Mouse (Mus musculus) thymus, postnatal 25 days (tissue): ENCODE results near the gene Khsrp.

Source experiments
- DNase-seq: peaks from one replicate; pipeline ENCODE4 v3.0.0; 2022

The Khsrp gene

DNA sequence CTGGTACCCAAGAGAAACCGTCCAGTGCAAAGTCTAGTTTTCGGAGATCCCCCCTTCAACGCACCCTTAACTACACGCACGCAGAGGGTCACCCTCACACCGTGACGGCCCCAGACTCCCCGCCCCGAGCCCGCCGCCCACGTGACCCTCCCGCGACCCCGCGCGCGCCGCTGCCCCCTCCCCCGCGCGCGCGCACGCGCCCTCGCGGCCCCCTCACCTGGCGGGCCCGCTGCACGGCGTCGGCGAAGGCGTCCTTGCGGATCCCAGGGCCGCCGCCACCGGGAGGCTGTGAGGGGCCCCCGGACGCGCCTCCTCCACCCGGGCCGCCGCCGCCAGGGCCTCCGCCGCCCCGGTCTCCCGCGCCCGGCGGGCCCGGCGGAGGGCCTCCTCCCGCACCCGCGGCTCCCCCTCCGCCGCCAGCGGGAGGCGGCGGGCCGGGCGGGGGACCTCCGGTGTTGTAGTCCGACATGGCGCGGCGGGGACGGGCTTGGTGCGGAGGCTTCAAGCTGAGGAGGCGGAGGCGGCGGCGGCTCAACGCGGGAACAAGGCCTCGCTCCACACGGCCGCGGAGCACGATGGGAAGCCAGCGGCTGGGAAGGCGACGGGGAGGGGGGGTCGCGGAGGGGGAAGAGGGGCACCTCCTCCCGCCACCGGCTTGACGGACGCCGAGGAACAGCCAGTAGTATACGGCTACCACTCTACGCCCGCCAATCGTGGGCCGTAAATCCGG lies at the start of gene Khsrp:
TSS of gene Khsrp (minus strand) at position 592 of the 730 bp plus-strand sequence.
- peak; percentile 70 for DNase-seq

GRCm38 (mm10) chr17:57079919-57080318 lies 48.6 kb upstream of the Khsrp start:
- no peak for DNase-seq

GRCm38 (mm10) chr17:57078336-57078735 lies 47.0 kb upstream of the Khsrp start, which contains the start of gene Dennd1c:
Dennd1c (minus strand) TSS chr17:57078514.
- peak; percentile 87 for DNase-seq

GRCm38 (mm10) chr17:57076916-57077315 lies 45.6 kb upstream of the Khsrp start:
- peak; percentile 54 for DNase-seq

DNA sequence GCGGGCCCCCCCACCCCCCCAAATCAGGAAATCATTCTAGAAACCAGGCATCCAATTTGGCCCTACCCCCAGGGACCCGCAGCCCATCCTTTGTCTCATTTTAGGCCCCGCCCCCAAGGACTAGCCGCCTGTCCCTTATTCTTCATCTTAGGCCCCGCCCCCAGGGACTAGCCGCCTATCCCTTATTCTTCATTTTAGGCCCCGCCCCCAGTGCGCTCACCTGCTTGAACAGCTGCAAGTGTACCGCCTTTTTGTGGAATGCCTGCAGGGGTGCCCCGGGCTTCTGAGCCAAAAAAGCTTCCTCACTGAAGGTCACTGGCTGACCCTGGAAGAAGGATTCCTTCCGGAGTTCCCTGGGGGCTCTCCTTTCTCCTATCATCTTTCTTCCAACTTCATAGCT lies 39.4 kb upstream of the Khsrp start:
- DNase-seq, result no peak

- no peak for DNase-seq
Observed at GRCm38 (mm10) chr17:57070272-57070671, 39.0 kb upstream of the Khsrp start.

GRCm38 (mm10) chr17:57066908-57067307 lies 35.6 kb upstream of the Khsrp start:
- no peak for DNase-seq

DNA sequence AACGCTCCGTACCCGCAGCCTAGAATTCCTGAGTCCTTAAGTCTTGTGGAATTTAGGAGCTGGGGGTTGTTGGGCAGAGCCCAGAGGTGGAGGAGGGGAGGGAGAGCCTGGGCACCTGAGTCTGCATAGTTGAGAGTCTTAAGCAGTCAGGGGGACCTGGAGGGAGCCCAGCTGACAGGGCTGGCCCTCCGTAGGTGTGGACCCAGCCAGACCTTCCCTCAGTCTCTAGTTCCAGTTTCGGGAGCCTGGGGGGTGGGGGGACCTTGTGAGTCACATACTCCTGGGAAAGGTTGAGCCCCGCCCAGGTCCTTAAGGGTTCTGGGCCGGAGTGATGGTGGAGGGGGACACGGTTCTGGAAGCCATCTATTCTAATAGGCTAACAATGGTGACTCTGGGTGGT lies 31.7 kb upstream of the Khsrp start:
- DNase-seq, result no peak

DNA sequence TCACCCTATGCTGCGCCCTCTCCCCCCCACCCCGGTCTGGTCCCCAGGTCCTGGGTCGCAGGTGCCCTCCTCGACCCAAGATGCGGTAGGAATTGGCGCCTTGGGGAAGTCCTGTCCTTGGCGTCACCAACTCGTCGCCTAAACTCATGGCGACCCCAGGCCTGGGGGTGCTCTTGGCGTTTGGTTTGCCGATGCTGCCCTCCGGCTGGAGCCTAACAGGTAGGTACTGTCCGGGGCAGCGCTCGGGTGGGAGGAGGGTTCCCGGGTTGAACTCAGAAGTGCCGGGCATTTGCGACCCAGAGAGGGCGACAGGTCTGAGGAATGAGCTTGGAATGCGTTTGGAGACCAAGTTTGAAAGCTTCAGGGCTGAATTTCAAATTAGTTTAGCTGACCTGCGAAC lies 31.2 kb upstream of the Khsrp start:
- no peak for DNase-seq

DNA sequence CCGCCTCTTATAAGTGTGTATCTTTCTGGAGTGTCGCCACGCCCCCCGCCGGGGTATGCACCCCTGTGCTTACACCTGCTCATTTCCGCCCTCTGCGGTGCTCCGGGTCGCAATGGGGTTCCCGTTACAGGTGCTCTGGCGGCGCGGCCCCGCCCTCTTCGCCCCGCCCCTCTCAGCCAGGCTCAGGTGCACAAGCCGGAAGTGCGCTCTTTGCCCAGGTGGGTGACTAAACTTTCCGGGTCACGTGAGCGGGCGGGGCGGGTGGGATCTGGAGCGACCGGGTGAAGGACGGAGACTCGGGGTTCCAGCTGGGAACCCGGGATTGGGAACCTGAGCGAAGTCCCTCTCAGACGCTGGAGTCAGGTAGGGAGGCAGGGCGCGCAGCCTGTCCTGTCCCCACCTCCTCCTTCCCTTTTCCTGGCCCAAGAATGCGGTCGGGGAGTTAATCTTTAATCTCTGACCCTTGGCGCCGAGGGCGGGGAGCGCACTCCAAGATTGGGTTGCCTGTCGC lies 30.7 kb upstream of the Khsrp start:
- DNase-seq, result peak; percentile 51

- no peak for DNase-seq
Observed at GRCm38 (mm10) chr17:57061069-57061468, 29.7 kb upstream of the Khsrp start.

GRCm38 (mm10) chr17:57060231-57060801 lies 29.0 kb upstream of the Khsrp start:
- peak; percentile 98 for DNase-seq

DNA sequence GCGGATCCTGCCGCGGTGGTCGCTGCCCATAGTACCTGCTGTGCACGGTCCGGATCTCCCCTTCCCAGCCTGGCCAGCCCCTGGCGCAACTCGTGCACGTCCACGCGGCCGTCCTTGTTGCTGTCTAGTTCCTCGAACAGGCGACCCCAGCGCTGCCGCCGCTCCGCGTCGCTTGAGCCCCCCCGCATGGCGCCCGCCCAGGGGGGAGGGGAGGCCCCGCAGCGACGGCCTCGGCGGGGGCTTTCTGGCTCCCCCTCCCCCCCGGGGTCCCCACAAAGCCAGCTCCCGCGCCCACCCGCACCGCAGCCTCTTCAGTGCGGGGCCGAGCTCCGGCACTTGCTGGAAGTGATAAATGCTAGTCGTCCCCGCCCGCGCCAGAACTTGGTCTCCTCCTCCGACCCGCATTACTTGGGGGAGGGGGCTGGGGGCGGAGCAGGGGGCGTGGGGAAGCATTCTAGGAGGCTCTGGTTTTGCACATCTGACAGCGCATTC lies 28.2 kb upstream of the Khsrp start, which contains the start of gene Slc25a23:
TSS of gene Slc25a23 (minus strand) at position 378 of the 492 bp plus-strand sequence.
- DNase-seq, result peak; percentile 77

DNA sequence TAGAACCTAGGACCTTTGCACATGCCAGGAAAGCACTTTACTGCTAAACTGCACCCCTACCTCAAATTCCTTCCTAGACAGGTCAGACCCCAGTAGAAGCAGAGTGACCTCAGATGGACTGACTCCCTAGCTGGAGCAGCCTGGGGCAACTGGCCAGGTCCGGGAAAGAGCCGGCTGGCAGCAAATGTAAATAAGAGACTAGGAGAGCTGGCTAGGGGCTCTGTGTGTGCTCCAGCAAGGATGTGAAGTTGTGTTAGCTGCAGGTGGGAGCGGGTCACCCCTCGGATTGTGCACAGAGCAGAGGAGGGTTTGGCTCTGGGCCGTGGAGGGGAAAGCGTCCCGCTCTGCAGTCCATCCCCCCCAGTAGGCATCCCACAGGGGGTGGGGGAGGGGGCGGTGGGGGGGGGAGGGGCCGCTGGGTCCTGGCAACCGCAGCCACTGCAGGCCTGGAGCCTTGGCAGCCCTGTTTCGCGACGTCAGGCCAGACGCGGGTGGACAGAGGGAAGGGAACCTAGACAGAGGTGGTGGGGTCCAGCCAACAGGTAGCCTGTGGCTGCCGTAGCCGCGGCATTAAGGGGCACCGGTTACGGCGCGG lies 27.7 kb upstream of the Khsrp start, which contains the start of gene Crb3:
TSS of gene Crb3 (plus strand) at position 215 of the 595 bp plus-strand sequence.
- DNase-seq, result no peak

GRCm38 (mm10) chr17:57056246-57056645 lies 24.9 kb upstream of the Khsrp start:
- no peak for DNase-seq

DNA sequence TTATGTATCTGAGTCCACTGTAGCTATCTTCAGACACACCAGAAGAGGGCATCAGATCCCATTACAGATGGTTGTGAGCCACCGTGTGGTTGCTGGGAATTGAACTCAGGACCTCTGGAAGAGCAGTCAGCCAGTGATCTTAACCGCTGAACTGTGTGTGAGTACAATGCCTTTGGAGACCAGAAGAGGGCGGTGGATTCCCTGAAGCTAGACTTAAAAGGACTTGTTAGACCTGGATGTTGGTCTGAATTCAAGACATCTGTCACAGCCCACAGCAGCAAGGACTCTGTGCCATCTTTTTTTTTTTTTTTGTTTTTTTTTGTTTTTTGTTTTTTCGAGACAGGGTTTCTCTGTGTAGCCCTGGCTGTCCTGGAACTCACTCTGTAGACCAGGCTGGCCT lies 20.4 kb upstream of the Khsrp start:
- DNase-seq, result peak; percentile 50

- no peak for DNase-seq
Observed at GRCm38 (mm10) chr17:57048816-57049215, 17.5 kb upstream of the Khsrp start.

DNA sequence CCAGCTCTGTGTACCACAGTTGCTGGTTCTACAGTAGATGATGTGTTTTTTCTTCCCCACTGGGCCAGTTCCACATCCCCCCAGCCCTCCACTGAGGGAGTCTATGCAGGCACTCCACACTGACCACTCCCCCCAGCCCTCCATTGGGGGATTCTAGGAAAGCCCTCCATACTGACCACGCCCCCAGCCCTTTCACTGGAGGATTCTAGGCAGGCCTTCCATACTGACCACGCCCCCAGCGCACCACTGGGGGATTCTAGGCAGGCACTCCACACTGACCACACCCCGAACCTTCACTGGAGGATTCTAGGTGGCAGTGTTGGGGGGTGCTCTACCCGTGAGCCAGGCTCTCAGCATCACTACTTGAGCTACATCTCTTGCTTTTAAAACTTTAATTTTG lies 16.1 kb upstream of the Khsrp start:
- no peak for DNase-seq

- no peak for DNase-seq
Observed at GRCm38 (mm10) chr17:57041554-57041953, 10.2 kb upstream of the Khsrp start, which contains the start of gene Slc25a41. Slc25a41 (minus strand) TSS chr17:57041654.

DNA sequence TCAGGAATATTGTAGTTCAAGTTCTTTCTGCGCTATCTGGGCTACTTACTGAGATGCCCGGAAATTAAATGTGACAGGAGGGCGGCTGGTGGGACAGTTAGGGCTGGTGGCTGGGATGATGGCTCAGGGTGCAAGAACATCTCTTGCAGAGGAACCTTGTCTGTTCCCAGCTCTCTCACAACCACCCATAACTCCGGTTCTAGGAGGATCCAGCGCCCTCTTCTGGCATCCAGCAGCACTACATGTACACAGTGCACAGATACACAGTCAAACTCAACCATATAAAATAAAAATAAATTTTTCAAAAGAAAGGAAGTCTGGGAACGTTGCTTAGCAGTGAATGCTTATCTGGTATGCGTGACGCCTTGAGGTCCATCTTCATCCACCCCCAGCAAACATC lies 7.7 kb upstream of the Khsrp start:
- no peak for DNase-seq

DNA sequence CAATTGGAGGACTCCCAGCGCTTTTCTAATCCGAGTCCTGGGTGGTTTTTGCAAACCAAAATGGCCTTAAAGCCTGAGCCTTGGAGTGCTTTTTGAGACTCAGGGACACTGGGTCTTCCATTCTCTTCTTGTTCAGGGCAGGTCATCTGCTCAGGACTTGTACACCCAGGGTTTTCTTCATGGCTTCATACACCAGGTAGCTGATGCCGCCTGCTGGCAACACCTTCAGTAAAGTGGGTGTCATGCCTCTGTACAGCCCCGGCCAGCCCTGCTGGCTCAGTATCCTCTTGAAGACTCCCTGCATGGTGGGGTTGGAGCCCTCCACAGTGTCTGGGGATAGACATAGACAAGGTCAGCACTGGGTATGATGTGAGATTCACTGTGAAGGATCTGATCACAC lies 1.5 kb upstream of the Khsrp start:
- no peak for DNase-seq

DNA sequence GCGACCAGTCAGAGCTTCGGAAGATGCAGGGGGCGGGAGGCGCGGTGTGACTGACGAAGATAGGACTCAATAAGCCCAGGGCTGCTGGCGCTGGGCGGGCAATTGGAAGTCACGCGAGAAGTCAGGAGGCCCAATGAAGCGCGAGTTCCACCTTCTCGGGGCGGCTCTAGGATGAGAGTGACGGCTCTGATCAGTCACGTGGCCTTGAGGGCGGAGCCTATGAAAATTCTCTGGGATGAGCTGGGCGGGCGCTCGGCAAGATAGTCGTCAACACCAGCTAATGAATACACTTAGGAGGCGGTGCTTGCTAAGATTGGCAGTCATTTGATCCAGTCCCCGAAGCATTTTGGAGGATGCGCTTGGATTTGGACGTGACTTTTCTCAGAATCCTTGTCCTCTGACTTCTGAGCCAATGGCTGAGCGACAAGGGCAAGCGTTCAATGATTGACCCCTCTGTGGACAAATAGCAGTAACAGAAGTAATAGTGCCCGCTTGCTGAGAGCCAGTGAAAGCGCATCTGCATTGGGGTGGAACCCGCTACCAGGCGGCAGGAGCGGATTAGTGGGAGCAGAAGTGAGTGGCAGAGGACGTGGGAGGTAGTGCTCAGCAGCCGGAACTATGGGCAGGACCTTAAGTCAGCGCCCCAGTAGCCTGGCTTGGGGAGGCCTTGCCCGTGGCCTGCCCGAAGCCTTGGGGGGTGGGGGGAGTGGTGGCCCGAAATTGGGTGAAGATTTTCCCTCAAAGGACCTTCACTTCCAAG lies 519 bp upstream of the Khsrp start:
- DNase-seq, result peak; percentile 99

GRCm38 (mm10) chr17:57029691-57030090 lies 1.6 kb downstream of the Khsrp start:
- no peak for DNase-seq
